Mouse (Mus musculus): ENCODE data around the gene D11Wsu47e. TPM values are rescaled to one million over a fixed set of nuclear protein-coding genes. Genes with fewer than 3 reads are reported as not detected.

The D11Wsu47e gene
- 10 to 100 TPM; 21.3 to 31.3 TPM for total RNA-seq (2023)

DNA sequence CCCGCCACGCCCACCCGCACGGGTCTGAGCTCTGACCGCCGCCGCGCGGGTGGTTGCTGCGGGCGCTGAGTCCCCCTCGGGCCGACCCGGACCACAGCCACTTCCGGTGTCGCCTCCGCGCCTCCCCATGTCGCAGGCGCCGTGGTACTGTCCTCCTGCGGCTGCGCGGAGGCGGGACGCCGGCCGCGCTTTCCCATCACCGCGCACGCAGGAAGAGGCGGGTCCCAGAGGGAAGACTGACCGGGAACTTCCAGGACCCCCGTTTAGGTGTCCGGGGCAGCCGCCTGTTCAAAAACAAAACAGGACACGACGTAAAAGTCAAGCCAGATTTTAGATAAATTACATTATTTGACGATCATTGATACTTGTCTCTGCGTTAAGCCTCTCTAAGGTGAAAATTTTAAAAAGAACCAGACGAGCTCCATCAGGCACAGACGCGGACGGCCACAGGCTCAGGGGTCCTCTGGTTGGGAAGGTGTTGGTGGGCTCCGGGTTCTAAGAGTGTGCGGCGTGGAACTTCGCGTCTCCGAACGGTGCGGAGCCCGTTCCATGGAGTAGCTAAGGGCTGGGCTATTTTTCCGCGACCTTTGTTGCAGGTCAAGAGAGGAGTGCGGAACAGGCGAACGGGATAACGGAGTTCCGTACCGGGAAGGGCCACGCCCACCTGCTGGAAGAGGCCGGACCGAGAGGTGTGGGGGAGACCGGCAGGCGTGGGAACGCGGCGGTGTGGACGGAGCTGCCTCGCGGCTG, at the start of gene D11Wsu47e, which contains the start of gene Fam104a:
D11Wsu47e (plus strand) TSS at position 456 of the 750 bp plus-strand sequence.
Fam104a (minus strand) TSS at position 199 of the 750 bp plus-strand sequence.

DNA sequence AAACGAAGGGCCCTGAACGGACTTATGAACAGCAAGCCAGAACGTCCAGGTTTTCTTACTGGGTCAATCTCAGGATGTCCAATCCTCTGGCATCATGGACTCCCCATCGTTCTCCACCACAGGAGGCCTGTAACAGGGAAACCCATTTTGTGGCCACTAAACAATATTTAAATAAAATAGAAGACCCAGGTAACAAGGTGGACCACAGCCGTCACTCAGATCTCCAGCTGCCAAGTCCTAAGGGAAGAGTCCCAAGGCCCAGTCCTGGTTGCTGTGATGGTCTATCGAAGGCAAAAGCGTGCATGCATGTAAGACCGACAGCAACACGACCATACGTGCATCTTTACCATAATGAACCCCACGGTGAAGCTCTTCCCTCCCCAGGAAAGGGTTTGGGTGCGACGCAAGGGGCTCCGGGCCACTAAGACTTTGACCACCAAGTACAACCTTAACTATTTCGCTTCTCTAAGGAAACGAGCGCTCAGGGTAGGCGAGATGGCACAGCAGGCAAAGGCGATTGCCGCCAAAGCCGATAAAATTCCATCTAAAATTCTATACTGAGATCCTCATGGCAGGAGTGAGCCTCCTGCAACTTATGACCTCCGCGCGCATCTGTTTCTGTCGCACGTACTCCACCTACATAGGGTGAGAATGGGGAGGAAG, 35.4 kb upstream of the D11Wsu47e start, which contains the start of gene Cog1:
Cog1 (plus strand) TSS at position 480 of the 663 bp plus-strand sequence.

DNA sequence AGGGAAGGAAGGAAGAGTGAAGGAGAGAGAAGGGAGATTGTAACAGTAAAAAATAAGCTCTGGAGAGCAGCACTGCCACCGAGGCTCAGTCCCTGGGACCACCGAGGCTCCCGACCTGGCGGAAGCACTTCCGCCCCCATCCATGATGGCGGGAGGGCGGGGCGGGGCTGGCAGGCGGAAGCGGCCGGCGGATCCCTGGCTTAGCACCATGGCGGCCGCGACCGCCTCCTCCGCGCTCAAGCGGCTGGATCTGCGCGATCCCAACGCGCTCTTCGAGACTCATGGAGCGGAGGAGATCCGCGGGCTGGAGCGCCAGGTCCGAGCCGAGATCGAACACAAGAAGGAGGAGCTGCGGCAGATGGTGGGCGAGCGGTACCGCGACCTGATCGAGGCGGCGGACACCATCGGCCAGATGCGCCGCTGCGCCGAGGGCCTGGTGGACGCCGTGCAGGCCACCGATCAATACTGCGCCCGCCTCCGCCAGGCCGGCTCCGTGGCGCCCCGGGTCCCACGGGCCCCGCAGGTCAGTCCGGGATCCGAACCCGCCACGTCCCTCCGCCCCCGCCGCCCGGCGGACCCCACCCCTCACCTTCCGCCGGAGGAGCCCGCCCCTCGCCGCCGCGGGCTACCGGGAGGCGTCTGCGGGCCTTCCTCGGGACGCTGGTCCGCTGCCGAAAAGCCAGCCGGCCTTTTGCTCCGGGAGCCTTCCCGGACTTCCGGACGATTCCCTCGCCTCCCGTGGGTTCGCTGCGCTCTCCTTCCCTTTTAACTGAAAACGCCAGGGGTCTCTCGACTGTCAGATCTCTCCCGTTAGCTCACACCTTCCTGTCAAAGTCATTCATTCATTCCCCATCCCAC, 34.6 kb upstream of the D11Wsu47e start, which contains the start of gene Slc39a11:
Slc39a11 (minus strand) TSS at position 727 of the 858 bp plus-strand sequence.

DNA sequence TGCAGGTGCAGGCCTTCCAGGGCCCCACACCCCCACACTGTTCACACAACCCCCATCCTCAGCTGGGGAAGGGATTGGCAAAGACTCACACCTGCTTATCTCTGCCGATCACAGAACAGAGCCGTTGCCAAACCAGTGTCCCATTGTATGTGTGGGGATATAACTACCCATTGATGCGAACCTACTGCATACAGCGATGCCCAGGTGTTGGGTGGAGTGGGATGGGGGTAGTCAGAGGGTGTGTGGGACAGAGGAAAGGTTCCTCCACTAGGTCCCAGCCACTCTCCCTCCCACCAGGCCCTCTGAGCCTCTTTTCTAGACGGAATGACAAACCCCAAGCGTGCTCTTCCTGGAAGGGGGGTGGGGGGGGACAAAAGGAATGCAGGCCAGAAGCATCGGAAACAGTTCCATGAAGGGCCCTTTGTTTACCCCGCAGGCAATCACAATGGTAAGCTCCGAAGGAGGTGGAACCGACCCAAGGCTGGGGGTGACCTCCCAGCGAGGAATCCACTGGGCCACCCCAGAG, 25.6 kb downstream of the D11Wsu47e start, which contains the start of gene Cpsf4l:
Cpsf4l (minus strand) TSS at position 287 of the 526 bp plus-strand sequence.

Other genes starting within 250 kb of the D11Wsu47e start
- gene Sstr2, start 65.1 kb upstream of the D11Wsu47e start, total RNA-seq (2023): not detected
- gene Cog1, start 35.2 kb upstream of the D11Wsu47e start, total RNA-seq (2023): 10 to 100 TPM; 55.1 to 58.5 TPM
- 1 to 10 TPM; 4.7 to 7.2 TPM for gene Slc39a11, start 34.3 kb upstream of the D11Wsu47e start, total RNA-seq (2023)
- 10 to 100 TPM; 22.2 to 23.0 TPM for gene Fam104a, start 257 bp upstream of the D11Wsu47e start, total RNA-seq (2023)
- not detected for gene Cpsf4l, start 25.6 kb downstream of the D11Wsu47e start, total RNA-seq (2023)
- gene Cdc42ep4, start 67.5 kb downstream of the D11Wsu47e start, total RNA-seq (2023): 1 to 10 TPM; 3.6 to 4.9 TPM